Mouse (Mus musculus) erythroblast, embryonic 14.5 days (primary cell): ENCODE data around the gene Apoa2.

Experiments
- GATA1 ChIP-seq: IDR thresholded peaks from 2 replicates; pipeline ENCODE4 v1.6.1; 2012; ENCODE audit warnings: low read length, inconsistent platforms, mixed read lengths
- TAL1 ChIP-seq: IDR thresholded peaks from 3 replicates; pipeline ENCODE4 v1.6.1; 2012; ENCODE audit warnings: low read length, inconsistent platforms, mixed read lengths

GRCm38 (mm10) chr1:171250680-171251593, 26.1 kb downstream of the Apoa2 start, which contains the start of gene Ndufs2:
- TF ChIP-seq GATA1 = no peak
- no peak for TF ChIP-seq TAL1
